Mouse (Mus musculus) retina, postnatal 7 days (tissue): ENCODE measurements at regions not wholly inside any gene's neighbourhood (a gene's known extent, or its start where the extent isn't known, plus 50 kb on each side); places are given as distances from the start of the nearest gene placed in this dataset.

Experiments
- DNase-seq: peaks from one replicate; pipeline ENCODE4 v3.0.0-alpha.2; 2012; ENCODE audit warnings: low read depth, low spot score

GRCm38 (mm10) chr16:62496697-62497096, 289.9 kb downstream of the Nsun3 start:
- no peak for DNase-seq

GRCm38 (mm10) chr16:62470133-62470532, 316.5 kb downstream of the Nsun3 start:
- DNase-seq: no peak

GRCm38 (mm10) chr16:62469286-62469685, 317.3 kb downstream of the Nsun3 start:
- DNase-seq: no peak

DNA sequence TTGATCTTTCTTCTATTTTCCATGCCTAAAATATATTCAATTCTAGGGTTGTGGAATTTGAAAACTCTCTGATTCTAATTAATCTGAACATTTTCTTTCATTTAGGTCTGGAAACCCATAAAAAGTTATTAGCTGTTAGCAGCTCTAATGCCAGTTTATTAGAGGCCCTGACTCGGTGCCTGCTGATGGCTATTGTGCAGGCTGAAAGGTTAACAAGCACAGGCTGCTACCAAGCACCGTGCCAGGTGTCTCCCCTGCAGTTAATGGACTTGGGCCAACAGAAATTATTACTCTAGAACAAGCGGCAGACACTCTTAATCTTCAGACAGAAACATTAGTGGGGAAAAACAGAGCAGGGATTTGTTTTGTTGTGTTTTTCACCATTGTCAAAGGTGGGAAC, 317.8 kb downstream of the Nsun3 start:
- no peak for DNase-seq

DNA sequence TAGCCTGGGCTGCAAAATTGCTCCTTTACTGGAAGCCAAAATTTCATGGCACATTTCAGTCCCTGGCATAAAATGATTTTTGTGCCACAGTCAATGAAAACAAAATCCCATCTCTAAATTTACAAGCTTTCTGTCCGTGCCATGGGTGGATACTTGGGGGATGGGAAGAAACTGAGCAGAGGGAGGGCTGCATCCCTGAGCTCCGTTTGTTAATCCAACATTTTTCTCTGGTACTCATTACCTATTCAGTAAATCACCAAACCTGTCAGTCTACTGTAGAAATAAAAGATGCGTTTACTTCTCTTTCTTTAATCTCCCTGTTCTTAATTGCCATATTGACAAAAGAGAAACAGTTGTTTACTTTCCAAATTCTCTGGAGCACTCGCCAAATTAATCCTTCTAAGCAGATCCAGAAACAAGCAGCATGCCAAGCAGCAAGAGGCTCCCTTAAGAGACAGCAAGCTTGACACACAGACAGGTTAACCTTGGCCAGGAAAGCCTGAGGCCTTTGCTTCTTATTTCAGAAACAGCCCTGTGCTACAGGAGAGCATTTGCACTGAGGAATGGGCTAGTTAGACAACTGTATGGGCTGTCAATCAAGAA, 326.6 kb downstream of the Nsun3 start:
- DNase-seq: no peak

GRCm38 (mm10) chr16:62449735-62450134, 336.9 kb downstream of the Nsun3 start:
- no peak for DNase-seq

- DNase-seq: no peak
These were observed 339.2 kb downstream of the Nsun3 start for GRCm38 (mm10) chr16:62447380-62447779.

DNA sequence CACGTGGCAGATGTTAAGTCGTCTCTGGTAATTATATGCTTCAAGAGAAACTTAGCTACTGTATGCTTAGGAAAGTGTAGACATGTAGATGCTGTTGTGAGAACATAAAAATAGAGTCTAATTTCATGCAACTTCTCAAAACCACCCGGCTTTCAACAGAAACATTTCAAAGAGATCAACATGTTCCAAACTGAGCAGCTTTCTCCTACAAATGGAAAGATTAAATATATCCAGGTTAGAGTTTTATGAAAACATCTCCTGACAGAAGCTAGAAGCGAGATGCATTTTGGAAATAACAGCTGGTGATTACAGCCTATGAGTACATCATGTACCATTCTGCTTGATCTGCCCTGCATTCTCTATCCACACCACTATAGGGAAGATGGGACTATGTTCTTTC, 345.4 kb downstream of the Nsun3 start:
- no peak for DNase-seq

DNA sequence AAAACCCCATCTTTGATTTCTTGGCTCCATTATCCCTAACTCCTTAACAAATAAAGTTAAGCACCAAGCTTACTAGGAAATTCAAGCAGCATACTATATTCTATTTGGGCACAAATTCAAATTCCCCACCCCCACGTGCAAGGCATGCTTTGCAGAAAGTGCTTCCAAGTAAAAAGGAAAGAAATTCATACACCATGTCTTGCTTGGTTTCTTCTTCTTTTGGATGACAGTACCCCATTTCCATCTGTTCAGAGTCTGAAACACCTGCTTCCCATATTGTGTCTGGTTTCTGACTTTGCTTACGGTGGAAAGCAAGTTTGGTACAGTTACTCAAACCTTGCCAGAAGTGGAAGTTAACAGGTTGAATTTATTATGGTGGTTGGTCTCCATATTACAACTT, 353.5 kb downstream of the Nsun3 start:
- no peak for DNase-seq

DNA sequence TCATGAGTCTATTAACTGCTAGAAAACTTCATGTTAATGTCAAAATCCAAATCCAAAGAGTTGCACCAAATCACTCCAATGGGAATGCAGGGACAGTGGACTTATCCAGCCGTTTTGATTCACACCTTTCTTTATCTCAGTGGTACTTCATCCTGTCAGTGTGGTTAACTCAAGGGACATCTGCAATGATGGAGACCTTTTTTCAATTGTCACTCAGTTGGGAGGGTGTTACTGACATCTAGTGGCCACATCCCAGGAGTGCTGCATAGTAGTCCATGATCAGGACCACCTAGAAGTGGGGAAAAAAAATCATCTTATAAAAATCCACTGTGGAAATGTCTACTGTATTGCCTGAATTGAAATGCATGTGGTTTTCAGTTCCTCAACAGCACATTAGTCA, 372.1 kb downstream of the Nsun3 start:
- peak; percentile 5 for DNase-seq

- no peak for DNase-seq
These were observed 379.0 kb downstream of the Nsun3 start for GRCm38 (mm10) chr16:62407526-62408165.

- DNase-seq: no peak
These were observed 380.2 kb downstream of the Nsun3 start for GRCm38 (mm10) chr16:62406458-62406857.

GRCm38 (mm10) chr16:62357279-62357678, 429.3 kb downstream of the Nsun3 start:
- DNase-seq: no peak

GRCm38 (mm10) chr16:62356349-62356748, 430.3 kb downstream of the Nsun3 start:
- no peak for DNase-seq

DNA sequence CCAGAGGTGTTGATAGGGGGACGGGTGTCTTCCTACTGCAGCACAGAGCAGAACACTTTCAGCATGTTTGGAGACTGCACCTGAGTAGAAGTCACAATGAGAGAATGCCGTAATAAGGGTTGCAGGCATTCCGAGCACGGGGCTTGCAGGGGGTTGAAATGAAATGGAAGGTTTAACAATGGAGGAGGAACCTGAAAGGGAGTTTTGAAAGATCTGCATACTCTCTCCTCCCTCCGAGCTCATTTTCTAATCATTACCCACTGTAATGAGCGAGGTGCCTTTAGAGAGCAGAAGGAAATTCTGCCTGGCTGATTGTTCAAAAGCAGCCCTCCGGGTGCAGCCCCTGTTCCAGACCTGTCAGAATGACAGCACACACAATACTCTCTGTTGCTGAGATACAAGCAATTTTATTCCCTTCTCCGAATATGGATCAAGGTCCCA, 430.8 kb downstream of the Nsun3 start:
- no peak for DNase-seq

DNA sequence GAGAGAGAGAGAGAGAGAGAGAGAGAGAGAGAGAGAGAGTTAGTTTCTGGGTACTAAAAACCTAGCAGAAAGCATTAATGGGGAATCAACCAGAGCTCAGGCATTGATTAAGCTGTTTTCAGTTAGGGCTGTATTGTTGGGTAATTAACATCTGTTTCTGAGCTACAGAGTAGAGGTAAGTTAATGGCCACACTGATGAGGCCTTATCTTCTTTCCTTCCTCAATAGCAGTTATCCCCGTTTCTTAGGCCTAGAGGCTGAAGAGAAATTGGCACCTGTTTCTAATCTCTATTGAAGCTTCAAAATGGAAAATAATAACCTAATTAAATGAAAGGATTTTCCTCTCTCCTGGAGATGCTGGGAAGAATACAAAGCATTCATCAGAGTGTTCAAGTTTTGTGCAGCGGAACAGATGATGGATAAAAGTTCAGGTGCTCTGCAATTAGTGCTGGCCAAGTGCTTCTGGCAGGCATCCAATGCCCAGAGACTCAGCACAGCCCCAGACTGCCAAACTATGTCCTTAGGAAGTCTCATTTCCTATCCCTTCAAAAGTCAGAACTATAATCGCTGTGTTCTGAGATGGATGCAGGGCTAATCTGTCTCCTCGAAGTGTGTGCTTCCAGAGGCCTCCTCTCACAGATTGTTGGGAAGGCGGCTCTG, 459.1 kb downstream of the Nsun3 start:
- no peak for DNase-seq

- no peak for DNase-seq
These were observed 460.9 kb downstream of the Nsun3 start for GRCm38 (mm10) chr16:62325534-62326244.

- peak; percentile 1 for DNase-seq
These were observed 463.8 kb downstream of the Nsun3 start for GRCm38 (mm10) chr16:62322809-62323208.

- no peak for DNase-seq
These were observed 497.7 kb downstream of the Nsun3 start for GRCm38 (mm10) chr16:62288948-62289347.
